Mouse (Mus musculus) forebrain, embryonic 10.5 days (tissue): ENCODE results near the gene Smc4. TPM values are rescaled to one million over a fixed set of nuclear protein-coding genes. Genes with fewer than 3 reads are reported as not detected.

ENCODE experiments used
- DNase-seq: peaks from one replicate; pipeline ENCODE4 v3.0.0-alpha.2; 2017; ENCODE audit warnings: low spot score; ENCODE audit errors: extremely low spot score
- H3K27ac ChIP-seq: fragments of 300-500 bp; sonication (generic); 2 replicates; pipeline ENCODE4 v1.5.1; 2016; ENCODE audit warnings: mild to moderate bottlenecking
- H3K27me3 ChIP-seq: fragments of 300-500 bp; sonication (generic); 2 replicates; pipeline ENCODE4 v1.6.1; 2016; ENCODE audit warnings: mild to moderate bottlenecking; ENCODE audit not compliant: poor library complexity, severe bottlenecking
- H3K36me3 ChIP-seq: fragments of 300-500 bp; sonication (generic); replicated peaks from 2 replicates; pipeline ENCODE4 v1.6.1; 2016; ENCODE audit warnings: mild to moderate bottlenecking, moderate library complexity
- H3K4me1 ChIP-seq: fragments of 300-500 bp; sonication (generic); 2 replicates; pipeline ENCODE4 v1.6.1; 2016
- H3K4me3 ChIP-seq: fragments of 300-500 bp; sonication (generic); 2 replicates; pipeline ENCODE4 v1.5.1; 2016; ENCODE audit warnings: mild to moderate bottlenecking, moderate library complexity
- H3K9me3 ChIP-seq: fragments of 300-500 bp; sonication (generic); 2 replicates; pipeline ENCODE4 v1.6.1; 2016; ENCODE audit warnings: mild to moderate bottlenecking, moderate library complexity
- WGBS: fragments of 180-500 bp; shearing (Covaris S2); methylation state at CpG from one replicate; pipeline ENCODE4 v1.1.7; 2016; 5-methylcytosine and 5-hydroxymethylcytosine counted together
- polyA plus RNA-seq: library from polyadenylated mRNA; unstranded; fragments of >200 nt; fragmentation: Nextera tagmentation; extraction: Ambion mirVana; gene quantifications from 2 replicates; pipeline ENCODE4 v1.2.1, GENCODE M21; 2016

Smc4 gene
- 195 and 211 TPM in 2 replicates for polyA plus RNA-seq

- H3K36me3 ChIP-seq, result peaks cover 33% of the 10 kb centered on the region
- no peaks in the 10 kb centered on the region for H3K9me3 ChIP-seq
- peak within 1 kb of the TSS; percentile 96 for H3K27ac ChIP-seq
- under 1% methylated on average over 75 of the region's 76 CpGs for WGBS
- peak within 1 kb of the TSS; percentile 99 for H3K4me3 ChIP-seq
- DNase-seq, result peak; percentile 96
- peaks cover 26% of the 10 kb centered on the region for H3K4me1 ChIP-seq
- H3K27me3 ChIP-seq, result no peaks in the 10 kb centered on the region
Observed at GRCm38 (mm10) chr3:69004437-69005337, at the start of gene Smc4, which contains the start of gene Ift80. Gene Smc4 (plus strand): TSS chr3:69004738. Gene Ift80 (minus strand): TSS chr3:69004570.

GRCm38 (mm10) chr3:68956454-68956853, 48.1 kb upstream of the Smc4 start:
- Histone ChIP-seq H3K36me3 (peaks cover 29% of the 10 kb centered on the region), H3K27me3 (no peaks in the 10 kb centered on the region), H3K4me1 (peaks cover 13% of the 10 kb centered on the region), H3K4me3 (no peak overlapping the region), H3K27ac (no peak overlapping the region), H3K9me3 (no peaks in the 10 kb centered on the region)
- WGBS, result 53% methylated on average over 4 of the region's 4 CpGs
- no peak for DNase-seq

- peaks cover 37% of the 10 kb centered on the region for H3K36me3 ChIP-seq
- H3K9me3 ChIP-seq, result no peaks in the 10 kb centered on the region
- DNase-seq, result no peak
- WGBS, result 81% methylated on average over 3 of the region's 3 CpGs
- H3K27me3 ChIP-seq, result no peaks in the 10 kb centered on the region
- peaks cover 13% of the 10 kb centered on the region for H3K4me1 ChIP-seq
- H3K27ac ChIP-seq, result no peak overlapping the region
- H3K4me3 ChIP-seq, result no peak overlapping the region
Observed at GRCm38 (mm10) chr3:68957413-68957812, 47.1 kb upstream of the Smc4 start.

GRCm38 (mm10) chr3:68964682-68965081, 39.9 kb upstream of the Smc4 start:
- no peaks in the 10 kb centered on the region for H3K4me1 ChIP-seq
- DNase-seq, result no peak

GRCm38 (mm10) chr3:68966527-68967285, 37.8 kb upstream of the Smc4 start:
- WGBS, result 92% methylated on average over 6 of the region's 6 CpGs
- no peak for DNase-seq
- Histone ChIP-seq H3K9me3 (peaks cover 8% of the 10 kb centered on the region; the same call in 1 of the 2 replicates), H3K4me3 (no peak overlapping the region), H3K4me1 (no peaks in the 10 kb centered on the region), H3K27me3 (no peaks in the 10 kb centered on the region), H3K36me3 (peaks cover 73% of the 10 kb centered on the region), H3K27ac (no peak overlapping the region)

More at GRCm38 (mm10) chr3:68964682-68965081, 39.9 kb upstream of the Smc4 start:
- Histone ChIP-seq H3K27ac (no peak overlapping the region), H3K36me3 (peaks cover 86% of the 10 kb centered on the region), H3K4me3 (no peak overlapping the region), H3K9me3 (peaks cover 8% of the 10 kb centered on the region; the same call in 1 of the 2 replicates), H3K27me3 (no peaks in the 10 kb centered on the region)

GRCm38 (mm10) chr3:68967404-68967803, 37.1 kb upstream of the Smc4 start:
- no peaks in the 10 kb centered on the region for H3K27me3 ChIP-seq
- no peaks in the 10 kb centered on the region for H3K4me1 ChIP-seq
- peaks cover 8% of the 10 kb centered on the region; the same call in 1 of the 2 replicates for H3K9me3 ChIP-seq
- peaks cover 73% of the 10 kb centered on the region for H3K36me3 ChIP-seq
- WGBS, result 91% methylated on average over 6 of the region's 6 CpGs
- H3K4me3 ChIP-seq, result no peak overlapping the region
- H3K27ac ChIP-seq, result no peak overlapping the region
- DNase-seq, result no peak

GRCm38 (mm10) chr3:68969091-68969590, 35.4 kb upstream of the Smc4 start:
- Histone ChIP-seq H3K9me3 (peaks cover 8% of the 10 kb centered on the region; the same call in 1 of the 2 replicates), H3K4me1 (no peaks in the 10 kb centered on the region), H3K27ac (no peak overlapping the region), H3K36me3 (peaks cover 67% of the 10 kb centered on the region), H3K4me3 (no peak overlapping the region), H3K27me3 (no peaks in the 10 kb centered on the region)
- DNase-seq, result no peak
- 90% methylated on average over 3 of the region's 3 CpGs for WGBS

GRCm38 (mm10) chr3:68973574-68973973, 31.0 kb upstream of the Smc4 start:
- Histone ChIP-seq H3K27ac (no peak overlapping the region), H3K36me3 (peaks cover 37% of the 10 kb centered on the region), H3K27me3 (no peaks in the 10 kb centered on the region), H3K4me1 (peaks cover 5% of the 10 kb centered on the region; the same call in 1 of the 2 replicates), H3K4me3 (no peak overlapping the region), H3K9me3 (no peaks in the 10 kb centered on the region)
- DNase-seq, result no peak
- WGBS, result 81% methylated on average over 1 of the region's 1 CpGs

GRCm38 (mm10) chr3:68974639-68975532, 29.7 kb upstream of the Smc4 start:
- no peak for DNase-seq
- peaks cover 35% of the 10 kb centered on the region for H3K36me3 ChIP-seq
- H3K4me1 ChIP-seq, result peaks cover 5% of the 10 kb centered on the region; the same call in 1 of the 2 replicates
- H3K27ac ChIP-seq, result no peak overlapping the region
- H3K9me3 ChIP-seq, result no peaks in the 10 kb centered on the region
- no peak overlapping the region for H3K4me3 ChIP-seq
- WGBS, result 92% methylated on average over 8 of the region's 8 CpGs
- no peaks in the 10 kb centered on the region for H3K27me3 ChIP-seq

GRCm38 (mm10) chr3:68975533-68976490, 28.7 kb upstream of the Smc4 start:
- H3K36me3 ChIP-seq, result peaks cover 35% of the 10 kb centered on the region
- H3K27ac ChIP-seq, result peak overlapping the region; percentile 3; the same call in 1 of the 2 replicates
- H3K9me3 ChIP-seq, result no peaks in the 10 kb centered on the region
- no peak for DNase-seq
- WGBS, result 57% methylated on average over 9 of the region's 9 CpGs
- H3K27me3 ChIP-seq, result no peaks in the 10 kb centered on the region
- no peak overlapping the region for H3K4me3 ChIP-seq
- H3K4me1 ChIP-seq, result peaks cover 5% of the 10 kb centered on the region; the same call in 1 of the 2 replicates

- 96% methylated on average over 4 of the region's 4 CpGs for WGBS
- DNase-seq, result no peak
- no peak overlapping the region for H3K4me3 ChIP-seq
Observed at GRCm38 (mm10) chr3:68977696-68978095, 26.8 kb upstream of the Smc4 start.

More at GRCm38 (mm10) chr3:68977696-68978095, 26.8 kb upstream of the Smc4 start:
- peaks cover 27% of the 10 kb centered on the region for H3K36me3 ChIP-seq
- H3K9me3 ChIP-seq, result no peaks in the 10 kb centered on the region
- peaks cover 5% of the 10 kb centered on the region; the same call in 1 of the 2 replicates for H3K4me1 ChIP-seq
- H3K27ac ChIP-seq, result no peak overlapping the region
- no peaks in the 10 kb centered on the region for H3K27me3 ChIP-seq
